Mouse (Mus musculus): ENCODE data around the gene Dcbld2. TPM values are rescaled to one million over a fixed set of nuclear protein-coding genes. Genes with fewer than 3 reads are reported as not detected.

Gene Dcbld2
- total RNA-seq, 2 experiments from 2014 or later = 9.4 to 12.8 TPM

DNA sequence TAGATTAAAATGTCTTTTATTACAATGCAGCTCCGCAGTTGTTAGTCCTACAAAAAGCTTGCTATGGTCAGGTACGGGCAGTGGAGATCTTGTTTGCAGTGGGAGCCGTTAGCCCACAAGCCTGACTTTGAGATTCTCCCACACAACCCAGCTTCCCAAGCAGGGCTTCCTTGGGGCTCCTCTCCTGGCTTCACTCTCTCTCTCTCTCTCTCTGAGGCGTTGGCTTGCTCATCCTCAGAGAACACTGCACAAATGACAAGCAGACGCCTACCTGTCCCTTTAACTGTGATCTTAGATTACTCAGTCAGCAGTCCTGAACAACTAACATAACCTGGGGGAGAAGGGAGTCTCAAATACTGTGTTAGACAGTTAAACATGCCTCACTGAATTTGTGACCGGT, 79.6 kb downstream of the Dcbld2 start:
- no peak for DNase-seq

DNA sequence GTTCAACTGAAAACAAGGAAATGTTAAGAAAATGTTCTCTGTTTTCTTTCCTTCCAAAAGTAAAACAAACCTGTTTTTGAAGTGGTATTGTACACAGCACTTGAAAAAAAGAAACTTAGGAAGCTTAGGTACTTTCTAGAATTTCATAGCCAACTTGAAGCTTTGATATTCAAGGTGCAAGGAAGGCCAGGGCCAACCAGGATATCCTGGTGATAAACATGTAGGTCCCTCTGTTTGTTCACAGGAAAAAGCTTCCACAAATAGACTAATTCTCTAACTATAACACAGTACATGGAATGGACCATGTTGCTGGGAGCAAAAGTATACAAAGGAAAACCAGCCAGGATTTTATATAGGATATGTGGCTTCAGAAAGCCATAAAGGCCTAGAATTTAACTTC, 88.5 kb downstream of the Dcbld2 start:
- DNase-seq = no peak

DNA sequence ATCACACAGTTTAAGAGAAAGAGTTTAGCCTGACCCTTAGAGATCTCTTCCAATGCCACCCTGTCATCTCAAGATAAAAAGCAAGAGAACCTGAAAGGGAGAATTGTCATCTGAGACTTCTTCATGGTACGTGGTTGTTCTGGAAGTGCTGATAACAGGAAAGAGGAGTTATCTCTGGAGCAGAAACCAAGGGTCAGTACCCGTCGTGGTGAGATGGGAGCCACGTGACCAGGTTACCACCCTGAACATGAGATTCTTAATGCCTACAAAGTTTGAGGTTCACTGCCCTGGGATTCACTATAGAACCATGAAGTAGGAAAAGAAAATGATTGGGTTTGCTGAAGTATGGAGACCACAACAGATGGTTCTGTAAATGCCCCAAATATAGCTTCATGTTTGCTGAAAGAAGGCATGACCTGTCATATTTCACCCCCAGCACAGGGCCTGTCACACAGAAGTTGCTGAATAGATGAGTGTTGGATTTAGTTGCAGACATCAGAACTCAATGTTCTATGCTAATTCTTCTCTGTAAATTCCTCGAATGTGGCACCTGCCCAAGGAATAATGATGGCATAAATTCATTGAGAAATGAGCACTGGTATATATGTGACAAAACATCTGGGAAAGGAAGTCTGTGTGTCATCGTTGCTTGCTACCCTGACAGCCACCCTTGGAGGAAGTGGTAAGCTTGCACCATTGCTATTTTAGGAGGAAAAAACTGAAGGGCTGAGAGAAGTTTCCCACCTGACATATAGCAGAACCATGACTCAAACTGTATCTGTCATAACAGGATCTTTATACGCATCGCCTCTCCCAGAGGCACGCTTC, 89.9 kb downstream of the Dcbld2 start:
- DNase-seq = no peak

DNA sequence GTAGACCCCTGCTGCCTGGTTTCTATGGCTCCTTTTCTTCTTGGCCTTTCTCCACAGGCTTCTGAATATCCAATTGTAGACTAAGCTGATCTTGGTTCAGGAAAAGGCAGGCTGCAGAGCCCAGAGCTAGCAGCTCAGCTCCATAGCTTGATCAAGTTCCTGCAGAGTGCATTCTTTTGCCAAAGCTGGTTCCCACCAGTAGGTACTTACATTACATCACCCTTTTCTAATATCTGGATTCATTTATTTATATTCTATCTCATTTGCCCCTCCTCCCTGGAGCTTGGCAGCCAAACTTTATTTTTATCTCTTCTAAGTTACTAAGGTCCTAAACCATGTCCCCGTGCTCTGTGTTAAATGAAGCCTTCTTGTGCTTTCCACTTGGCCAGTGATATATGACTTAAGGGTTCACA, 90.9 kb downstream of the Dcbld2 start:
- DNase-seq = no peak

DNA sequence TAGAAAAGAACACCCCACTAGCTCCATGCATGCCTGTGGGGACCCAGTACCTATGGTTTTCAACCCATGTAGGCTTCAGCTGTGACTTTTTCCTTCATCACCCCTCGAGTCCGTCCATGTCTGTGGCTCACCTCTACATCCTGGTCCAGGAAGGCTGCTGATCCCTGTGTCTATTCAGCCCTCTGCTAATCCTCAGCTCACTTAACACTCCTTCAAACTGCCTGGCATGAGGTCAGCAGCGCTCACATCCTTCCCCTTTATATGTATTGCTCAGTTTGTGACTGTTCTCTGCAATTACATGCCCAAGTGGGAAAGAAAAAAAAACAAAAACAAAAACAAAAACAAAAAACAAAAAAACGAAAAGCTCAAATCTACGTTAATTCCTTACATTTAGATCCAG, 91.4 kb downstream of the Dcbld2 start:
- DNase-seq = no peak

DNA sequence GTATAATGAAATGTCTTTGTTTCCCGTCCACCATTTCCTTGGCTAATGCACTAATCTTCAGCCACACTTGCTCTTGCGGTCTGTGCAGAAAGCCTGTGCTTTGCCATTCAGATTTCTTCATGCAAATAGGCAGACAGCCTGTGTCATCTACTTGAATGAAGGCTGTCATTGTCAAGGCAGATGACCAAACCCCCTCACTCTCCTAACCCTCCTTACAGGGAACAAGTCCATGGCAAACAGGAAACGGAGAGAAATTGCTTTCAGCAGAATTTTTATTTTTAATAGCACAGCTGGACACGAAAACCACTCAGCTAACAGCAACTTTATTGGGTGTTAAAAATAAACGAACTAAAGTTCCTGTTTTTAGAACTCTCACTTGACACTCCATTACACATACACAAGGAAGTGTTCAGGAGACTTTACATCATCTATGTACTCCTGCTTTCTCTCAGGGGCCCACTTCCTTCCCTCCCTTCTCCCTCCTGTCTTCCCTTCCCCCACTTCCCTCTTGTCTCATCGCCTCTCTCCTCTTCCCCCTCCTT, 93.6 kb downstream of the Dcbld2 start:
- DNase-seq = no peak

DNA sequence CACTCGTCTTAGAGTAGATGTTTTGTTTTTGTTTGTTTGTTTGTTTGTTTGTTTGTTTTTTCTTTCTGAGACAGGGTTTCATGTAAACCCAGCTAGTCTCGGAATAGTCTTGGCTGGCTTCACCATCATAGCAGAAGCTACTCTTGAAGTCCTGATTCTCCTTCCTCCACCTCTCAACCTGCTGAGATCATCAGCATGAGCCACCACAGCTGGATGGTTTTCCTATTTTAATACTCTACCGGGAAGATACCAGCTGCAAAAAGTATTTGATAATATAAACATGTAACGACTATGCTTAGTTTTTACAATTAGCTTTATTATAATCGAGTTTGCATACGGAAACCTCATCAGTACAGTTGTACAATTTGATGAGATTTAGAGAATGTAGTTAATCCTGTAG, 94.3 kb downstream of the Dcbld2 start:
- no peak for DNase-seq

DNA sequence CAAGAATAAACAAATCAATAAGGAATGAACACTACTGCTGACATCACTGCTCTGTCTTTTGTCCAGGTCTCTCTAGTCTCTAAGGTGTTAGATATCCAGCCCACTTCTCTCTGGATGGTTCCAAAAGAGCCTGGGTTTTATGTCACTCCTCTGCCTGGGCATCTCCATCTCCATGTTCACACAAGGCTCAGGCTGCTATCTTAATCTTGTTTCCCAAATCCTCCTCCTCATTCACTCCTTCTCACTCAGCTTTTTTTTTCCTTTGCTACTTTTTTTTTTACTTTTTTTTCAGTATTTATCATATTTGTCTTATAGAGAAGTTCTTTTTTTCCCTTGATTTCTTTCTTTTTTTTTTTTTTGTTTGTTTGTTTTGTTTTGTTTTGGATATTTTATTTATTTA, 96.7 kb downstream of the Dcbld2 start:
- no peak for DNase-seq

DNA sequence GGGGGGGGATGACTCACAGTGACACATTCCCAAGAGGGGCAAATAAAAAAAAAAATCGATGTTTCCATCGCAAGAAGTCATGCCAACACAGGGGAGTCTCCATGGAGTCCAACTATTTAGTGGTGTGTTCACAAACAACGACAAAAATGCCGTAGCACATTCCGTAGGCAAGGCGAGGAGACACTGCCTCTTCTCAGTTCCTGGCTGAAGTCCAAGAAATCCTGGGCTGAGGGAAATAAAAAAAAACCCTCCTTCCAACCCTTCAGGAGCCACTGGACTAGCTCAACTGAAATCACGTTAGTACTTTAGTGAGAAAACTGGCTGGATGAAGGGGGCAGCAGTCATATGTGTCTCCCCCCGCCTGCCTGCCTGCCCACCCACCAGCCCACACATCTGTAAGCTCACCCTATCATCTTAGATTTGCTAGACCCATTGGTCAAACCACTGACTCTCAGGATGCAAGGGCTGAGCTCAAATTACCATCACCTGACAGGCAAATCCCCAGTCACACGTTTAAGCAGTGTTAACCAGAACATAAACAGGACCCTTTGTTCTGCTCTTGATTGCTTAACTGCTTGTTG, 104.0 kb downstream of the Dcbld2 start:
- DNase-seq = peak; percentile 10 to 54

DNA sequence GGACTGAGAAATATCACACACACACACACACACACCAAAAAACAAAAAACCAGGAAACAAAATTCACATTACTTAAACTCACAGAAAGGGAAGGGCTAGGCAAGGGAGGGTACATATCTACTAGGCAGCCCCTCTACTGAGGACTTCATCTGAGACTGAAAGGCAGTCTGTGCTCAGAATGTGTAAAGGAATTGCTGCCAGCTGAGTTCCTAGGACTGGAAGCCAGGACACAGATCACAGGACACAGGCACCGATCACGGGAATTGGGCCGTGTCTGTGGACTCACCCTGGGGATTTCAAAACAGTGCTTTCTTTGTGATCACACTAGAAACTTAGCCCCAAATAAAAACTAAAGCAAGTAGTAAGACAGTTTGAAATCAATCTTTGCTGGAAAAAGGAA, 104.6 kb downstream of the Dcbld2 start:
- peak; percentile 28 to 39 for DNase-seq

DNA sequence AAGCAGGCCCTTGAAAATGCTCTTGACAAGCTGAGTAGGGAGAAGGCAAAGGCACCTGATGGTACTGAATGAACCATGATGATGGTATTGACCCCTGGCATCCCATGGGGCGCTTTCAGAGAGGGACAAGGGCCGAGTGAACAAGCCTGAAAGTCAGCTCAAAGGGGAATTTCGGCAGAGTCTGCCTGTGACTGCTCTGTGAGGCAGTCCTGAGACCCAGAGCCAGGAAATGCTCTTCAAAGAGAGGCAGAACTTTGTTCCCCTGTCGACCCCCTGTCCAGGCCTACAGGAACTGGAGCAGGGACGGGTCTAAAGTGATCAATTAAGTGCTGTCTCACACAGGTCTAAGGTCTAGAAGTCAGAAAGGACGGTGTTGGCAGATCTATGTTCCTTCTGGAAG, 105.5 kb downstream of the Dcbld2 start:
- peak; percentile 21 to 34 for DNase-seq

DNA sequence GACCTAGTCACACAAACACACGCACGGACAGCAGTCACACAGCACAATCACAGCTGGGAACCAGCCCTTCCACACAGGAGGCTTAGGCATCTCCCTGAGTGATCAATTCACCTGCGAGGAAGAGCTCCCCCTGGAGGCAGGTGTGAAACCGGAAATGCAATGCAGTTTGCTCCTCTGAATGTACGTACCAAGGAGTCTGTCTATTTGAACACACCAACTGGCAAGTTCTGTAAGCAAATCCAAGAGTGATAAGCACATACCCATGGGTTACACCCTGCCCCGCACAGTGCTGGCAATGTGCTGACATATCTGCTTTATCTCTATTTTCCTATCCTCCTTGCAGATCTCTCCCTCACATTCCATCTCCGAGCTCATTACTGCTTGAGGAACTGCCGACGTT, 106.3 kb downstream of the Dcbld2 start:
- DNase-seq = peak; percentile 46 to 53

DNA sequence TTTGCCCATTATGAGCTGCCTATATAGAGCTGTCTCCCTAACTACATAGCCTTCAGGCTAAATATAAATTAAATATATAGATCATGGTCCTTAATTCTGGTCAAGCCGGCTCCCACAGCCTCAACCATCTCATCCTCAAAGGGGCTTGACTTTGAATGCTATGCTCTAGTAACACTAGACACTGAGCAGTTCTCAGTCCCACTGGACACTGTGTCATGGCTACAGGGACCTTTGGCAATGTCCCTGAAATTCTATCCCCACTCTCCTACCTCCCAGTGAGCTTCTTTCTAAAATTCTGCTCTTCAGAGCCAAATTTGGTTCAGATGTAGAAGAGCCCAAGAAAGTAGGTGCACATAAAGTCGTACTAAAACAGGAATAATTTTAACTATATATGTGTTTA, 107.9 kb downstream of the Dcbld2 start:
- no peak for DNase-seq

DNA sequence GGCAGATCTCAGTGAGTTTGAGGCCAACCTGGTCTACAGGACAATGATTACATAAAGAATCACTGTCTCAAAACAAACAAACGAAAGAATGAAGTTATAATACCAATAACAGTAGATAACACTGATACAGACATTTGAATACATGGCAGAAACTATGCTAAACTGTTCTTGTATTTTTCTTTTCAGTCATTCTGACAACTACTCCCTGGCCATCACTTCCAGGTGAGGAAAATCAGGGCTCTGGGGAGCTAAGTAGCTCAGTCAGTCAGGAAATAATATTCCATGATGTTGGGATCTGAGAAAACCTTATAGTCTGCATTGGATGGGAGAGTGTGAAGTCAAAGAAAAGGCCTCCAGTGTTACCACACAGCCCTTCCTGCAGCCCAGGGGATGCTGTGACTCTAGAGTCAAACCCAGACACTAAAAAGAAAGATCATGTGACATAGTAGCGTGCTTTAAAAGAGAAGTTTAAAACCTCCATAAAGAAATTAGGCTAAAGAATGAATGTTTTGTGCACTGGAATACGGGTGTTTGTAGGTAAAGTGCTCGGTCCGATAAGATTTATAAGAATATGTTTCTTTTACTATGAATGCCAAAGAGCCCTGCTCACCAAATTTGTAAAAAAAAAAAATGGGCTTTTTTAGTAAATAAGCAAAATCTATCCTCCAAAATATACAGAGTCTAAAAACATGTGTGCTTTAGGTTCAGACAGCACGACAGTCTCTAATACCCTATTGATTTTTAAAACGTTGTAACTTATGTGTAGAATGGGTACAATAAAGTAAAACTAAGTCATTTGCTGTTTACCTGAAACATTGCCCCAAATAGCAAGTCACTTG, 108.9 kb downstream of the Dcbld2 start:
- no peak for DNase-seq

Other genes with a start within 250 kb of the Dcbld2 start
- gene St3gal6, start 115.8 kb downstream of the Dcbld2 start, total RNA-seq (2021) = 10 to 100 TPM; 30.3 to 38.5 TPM
- not detected for gene Gm813, start 208.5 kb downstream of the Dcbld2 start, total RNA-seq (2021)
- not detected for gene E330017A01Rik, start 230.3 kb downstream of the Dcbld2 start, total RNA-seq (2021)